Mouse (Mus musculus) thymus, adult 2 months (tissue): Measurements from ENCODE around the gene Hadha.

Experiments used
- CTCF ChIP-seq: fragments of 200-500 bp; IDR thresholded peaks from 2 replicates; pipeline ENCODE4 v1.5.1; 2012; ENCODE audit warnings: mild to moderate bottlenecking, control low read depth, low read length, moderate library complexity, borderline replicate concordance; ENCODE audit not compliant: control insufficient read depth, poor library complexity, insufficient read depth; ENCODE audit errors: extremely low read depth
- POLR2A ChIP-seq: fragments of 200-500 bp; IDR thresholded peaks from 2 replicates; pipeline ENCODE4 v1.6.1; 2012; ENCODE audit warnings: mild to moderate bottlenecking, low read length, control low read depth, moderate library complexity; ENCODE audit not compliant: control insufficient read depth, poor library complexity, insufficient read depth; ENCODE audit errors: extremely low read depth

DNA sequence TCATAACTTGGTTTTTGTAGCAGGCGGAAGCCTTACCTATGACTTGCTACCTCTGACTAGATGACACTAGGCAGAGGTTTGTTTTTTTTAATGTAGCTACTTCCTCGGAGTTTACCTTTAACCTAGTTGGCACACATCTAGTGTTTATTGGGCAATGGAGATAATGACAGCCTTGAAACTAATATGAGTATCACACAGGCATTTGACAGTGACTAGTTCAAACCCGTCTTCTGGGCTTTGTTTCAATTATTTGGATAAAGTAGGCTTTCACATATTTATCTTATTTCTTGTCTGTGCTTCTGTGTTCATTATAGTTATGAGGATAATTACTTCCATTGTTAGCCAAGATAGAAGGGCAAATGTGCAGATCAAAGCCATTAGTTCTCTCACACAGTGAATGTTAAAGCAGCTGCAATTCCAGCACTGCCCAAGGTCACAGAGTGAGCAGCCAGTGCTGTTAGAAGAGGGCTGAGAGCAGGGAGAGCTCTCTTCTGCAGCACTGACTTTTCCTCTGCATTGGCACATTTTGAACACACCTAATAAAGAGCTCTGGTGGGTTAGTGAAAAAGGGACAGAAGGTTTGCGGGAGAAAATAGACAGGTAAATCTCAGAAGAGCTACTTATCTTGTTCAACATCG, 15.5 kb upstream of the Hadha start:
- TF ChIP-seq CTCF: no peak
- TF ChIP-seq POLR2A: no peak
